Mouse (Mus musculus): ENCODE measurements around the gene Ncor2.
A peak's percentile ranks its signal among the peaks of the same experiment; 100 is the strongest.

The Ncor2 gene

DNA sequence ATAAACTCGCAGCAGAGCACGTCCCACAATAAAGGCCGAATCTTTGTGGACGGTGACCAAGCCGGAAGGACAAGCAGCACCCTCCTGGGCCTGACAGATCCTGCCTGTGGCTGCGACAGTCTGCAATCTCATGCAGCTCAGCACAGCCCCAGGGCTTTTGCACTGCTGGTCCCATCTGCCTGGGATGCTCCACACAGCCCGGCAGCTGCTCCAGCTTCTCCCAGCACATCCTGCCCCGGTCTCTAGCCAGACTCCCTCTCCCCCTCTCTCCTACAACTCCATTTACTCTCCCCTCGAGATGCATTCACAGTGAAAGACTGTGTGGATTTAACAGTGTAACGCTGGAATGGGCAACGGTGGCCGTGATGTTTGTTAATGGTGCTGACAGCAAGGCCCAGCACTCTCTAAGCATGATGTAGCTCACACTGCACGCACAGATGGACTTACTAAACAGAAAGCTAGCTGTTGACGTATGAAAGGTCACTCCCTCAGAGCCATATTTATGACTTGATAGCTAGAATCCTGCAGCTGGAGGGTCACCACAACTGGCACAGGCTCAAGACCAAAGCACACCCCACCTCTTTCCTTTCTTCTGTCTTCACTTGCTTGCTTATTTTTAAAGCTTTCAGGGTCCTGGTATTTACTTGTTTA is 83.4 kb downstream of the Ncor2 start:
- no peak for TF ChIP-seq CTCF (conservative IDR thresholded peaks at IDR 0.05; ENCODE audit: low read length)
- Histone ChIP-seq H3K27me3 (ENCODE audit: insufficient read depth, low read length) (no peaks in the 10 kb centered on the region), H3K9me3 (ENCODE audit: low read length) (no peaks in the 10 kb centered on the region), H3K36me3 (ENCODE audit: insufficient read depth, low read length) (peaks cover 97% of the 10 kb centered on the region), H3K4me1 (replicated peaks; ENCODE audit: low read depth, low read length) (peaks cover 49% of the 10 kb centered on the region), H3K4me3 (replicated peaks; ENCODE audit: low read length) (no peak overlapping the region)

GRCm38 (mm10) chr5:125093795-125094194 is 85.2 kb downstream of the Ncor2 start:
- peaks cover 96% of the 10 kb centered on the region for H3K36me3 ChIP-seq (ENCODE audit: insufficient read depth, low read length)
- TF ChIP-seq POU5F1 (IDR thresholded peaks at IDR 0.05; ENCODE audit: borderline replicate concordance, low read length) (no peak), NANOG (IDR thresholded peaks at IDR 0.05; ENCODE audit: borderline replicate concordance, low read length) (no peak), CTCF (conservative IDR thresholded peaks at IDR 0.05; ENCODE audit: low read length) (no peak)
- H3K9me3 ChIP-seq (ENCODE audit: low read length) = no peaks in the 10 kb centered on the region
- H3K4me1 ChIP-seq (replicated peaks; ENCODE audit: low read depth, low read length) = peaks cover 42% of the 10 kb centered on the region
- no peaks in the 10 kb centered on the region for H3K27me3 ChIP-seq (ENCODE audit: insufficient read depth, low read length)
- no peak overlapping the region for H3K4me3 ChIP-seq (replicated peaks; ENCODE audit: low read length)

DNA sequence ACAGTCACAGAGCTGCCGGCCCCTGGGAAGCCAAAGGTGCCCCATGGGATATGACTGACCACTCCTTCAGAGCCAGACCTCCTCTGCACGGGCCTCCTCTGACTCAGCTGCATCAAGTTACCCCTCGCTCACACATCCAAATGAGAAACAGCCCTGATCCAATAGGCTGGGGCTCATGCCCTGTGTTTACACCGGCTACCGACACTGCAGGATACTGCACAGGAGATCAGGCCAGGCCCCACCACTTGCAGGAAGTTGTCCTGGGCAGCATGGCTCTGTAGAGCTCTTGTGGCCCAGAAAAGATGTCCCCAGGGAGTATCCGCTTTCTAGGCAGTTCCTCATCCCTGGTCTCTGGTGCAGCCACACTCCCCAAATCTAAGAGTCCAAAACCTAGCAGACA is 90.9 kb downstream of the Ncor2 start:
- Histone ChIP-seq H3K4me1 (replicated peaks; ENCODE audit: low read depth, low read length) (peaks cover 35% of the 10 kb centered on the region), H3K36me3 (ENCODE audit: insufficient read depth, low read length) (peaks cover 99% of the 10 kb centered on the region), H3K4me3 (replicated peaks; ENCODE audit: low read length) (no peak overlapping the region), H3K27me3 (ENCODE audit: insufficient read depth, low read length) (no peaks in the 10 kb centered on the region), H3K9me3 (ENCODE audit: low read length) (no peaks in the 10 kb centered on the region)
- TF ChIP-seq POU5F1 (IDR thresholded peaks at IDR 0.05; ENCODE audit: borderline replicate concordance, low read length) (no peak), CTCF (conservative IDR thresholded peaks at IDR 0.05; ENCODE audit: low read length) (no peak), NANOG (IDR thresholded peaks at IDR 0.05; ENCODE audit: borderline replicate concordance, low read length) (no peak)

GRCm38 (mm10) chr5:125085097-125085617 is 93.9 kb downstream of the Ncor2 start:
- peaks cover 51% of the 10 kb centered on the region for H3K4me1 ChIP-seq (replicated peaks; ENCODE audit: low read depth, low read length)
- peaks cover 99% of the 10 kb centered on the region for H3K36me3 ChIP-seq (ENCODE audit: insufficient read depth, low read length)
- no peak overlapping the region for H3K4me3 ChIP-seq (replicated peaks; ENCODE audit: low read length)
- no peak for TF ChIP-seq CTCF (conservative IDR thresholded peaks at IDR 0.05; ENCODE audit: low read length)
- no peak for TF ChIP-seq POU5F1 (IDR thresholded peaks at IDR 0.05; ENCODE audit: borderline replicate concordance, low read length)
- no peak for TF ChIP-seq NANOG (IDR thresholded peaks at IDR 0.05; ENCODE audit: borderline replicate concordance, low read length)
- no peaks in the 10 kb centered on the region for H3K9me3 ChIP-seq (ENCODE audit: low read length)
- H3K27me3 ChIP-seq (ENCODE audit: insufficient read depth, low read length) = no peaks in the 10 kb centered on the region

GRCm38 (mm10) chr5:125083674-125084073 is 95.3 kb downstream of the Ncor2 start:
- Histone ChIP-seq H3K9me3 (ENCODE audit: low read length) (no peaks in the 10 kb centered on the region), H3K36me3 (ENCODE audit: insufficient read depth, low read length) (peaks cover 99% of the 10 kb centered on the region), H3K4me1 (replicated peaks; ENCODE audit: low read depth, low read length) (peaks cover 42% of the 10 kb centered on the region), H3K4me3 (replicated peaks; ENCODE audit: low read length) (no peak overlapping the region), H3K27me3 (ENCODE audit: insufficient read depth, low read length) (no peaks in the 10 kb centered on the region)
- TF ChIP-seq NANOG (IDR thresholded peaks at IDR 0.05; ENCODE audit: borderline replicate concordance, low read length) (no peak), POU5F1 (IDR thresholded peaks at IDR 0.05; ENCODE audit: borderline replicate concordance, low read length) (no peak), CTCF (conservative IDR thresholded peaks at IDR 0.05; ENCODE audit: low read length) (no peak)

DNA sequence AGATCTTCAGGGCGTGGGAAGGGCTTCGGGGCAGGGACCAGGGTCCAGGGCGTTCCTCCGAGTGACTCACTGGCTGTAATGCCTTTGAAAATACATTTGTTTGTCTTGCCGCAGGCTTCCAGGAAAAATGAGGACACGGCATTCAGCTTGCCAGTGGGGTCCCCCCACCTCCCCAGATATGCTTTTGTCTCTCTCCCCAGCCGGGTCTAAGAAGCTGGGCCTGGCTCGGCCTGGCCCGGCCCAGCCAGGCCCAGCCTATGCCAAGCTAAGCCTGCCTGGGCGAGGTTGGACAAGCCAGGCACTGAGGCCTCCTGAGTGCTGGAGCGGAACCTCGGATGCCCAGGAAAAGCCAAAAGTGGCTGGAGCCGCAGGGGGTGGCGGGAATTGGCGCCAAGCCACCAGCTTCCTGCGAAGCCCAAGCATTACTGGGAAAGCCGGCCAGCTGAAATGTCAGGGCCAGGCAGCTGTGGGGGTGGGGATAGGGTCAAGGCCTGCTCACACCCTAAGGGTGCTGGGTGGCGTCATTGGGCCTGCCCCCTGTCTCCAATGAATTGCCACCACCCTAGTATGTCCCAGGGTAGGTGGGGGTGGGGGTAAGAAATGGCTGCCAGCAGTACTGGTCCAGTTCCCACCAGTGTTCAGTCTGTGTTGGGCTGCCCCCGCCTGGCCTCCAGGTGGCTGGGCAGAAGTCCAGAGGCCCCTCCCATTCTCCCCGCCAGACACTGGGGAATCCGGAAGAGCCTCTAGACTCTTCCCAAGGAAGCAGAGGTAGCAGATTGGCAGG is 97.5 kb downstream of the Ncor2 start:
- Histone ChIP-seq H3K27me3 (ENCODE audit: insufficient read depth, low read length) (no peaks in the 10 kb centered on the region), H3K4me3 (replicated peaks; ENCODE audit: low read length) (peak overlapping the region; percentile 39), H3K36me3 (ENCODE audit: insufficient read depth, low read length) (peaks cover 99% of the 10 kb centered on the region), H3K4me1 (replicated peaks; ENCODE audit: low read depth, low read length) (peaks cover 24% of the 10 kb centered on the region), H3K9me3 (ENCODE audit: low read length) (no peaks in the 10 kb centered on the region)
- TF ChIP-seq CTCF (conservative IDR thresholded peaks at IDR 0.05; ENCODE audit: low read length) (no peak), POU5F1 (IDR thresholded peaks at IDR 0.05; ENCODE audit: borderline replicate concordance, low read length) (no peak), NANOG (IDR thresholded peaks at IDR 0.05; ENCODE audit: borderline replicate concordance, low read length) (no peak)

DNA sequence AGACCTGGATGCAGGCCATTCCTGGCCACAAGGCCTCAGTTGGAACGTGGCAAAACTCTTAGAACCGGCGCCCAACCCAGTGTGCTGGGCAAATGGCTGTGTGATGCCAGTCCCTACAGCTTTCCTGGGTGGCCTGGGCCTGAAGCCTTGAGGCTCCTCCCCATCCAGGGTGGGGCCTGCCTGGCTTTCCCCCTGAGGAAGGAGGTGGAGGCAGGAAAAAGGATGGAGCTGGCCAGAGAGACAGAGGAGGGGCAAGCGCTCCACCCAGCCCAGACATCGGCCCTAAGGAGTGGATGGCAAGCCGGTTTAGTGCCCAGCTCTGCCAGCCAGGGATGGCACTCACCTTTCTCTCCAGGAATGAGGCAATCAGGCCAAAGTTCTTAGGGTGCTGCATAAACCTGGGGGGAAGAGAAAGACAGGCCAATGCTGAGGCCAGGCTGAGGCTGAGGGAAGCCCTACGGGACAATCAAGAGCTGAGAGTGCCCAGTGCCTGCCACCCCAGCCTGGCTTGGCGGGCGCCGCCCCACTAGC is 98.2 kb downstream of the Ncor2 start:
- no peaks in the 10 kb centered on the region for H3K27me3 ChIP-seq (ENCODE audit: insufficient read depth, low read length)
- no peaks in the 10 kb centered on the region for H3K9me3 ChIP-seq (ENCODE audit: low read length)
- no peak for TF ChIP-seq CTCF (conservative IDR thresholded peaks at IDR 0.05; ENCODE audit: low read length)
- TF ChIP-seq POU5F1 (IDR thresholded peaks at IDR 0.05; ENCODE audit: borderline replicate concordance, low read length) = no peak
- TF ChIP-seq NANOG (IDR thresholded peaks at IDR 0.05; ENCODE audit: borderline replicate concordance, low read length) = no peak
- H3K4me1 ChIP-seq (replicated peaks; ENCODE audit: low read depth, low read length) = peaks cover 24% of the 10 kb centered on the region
- peaks cover 99% of the 10 kb centered on the region for H3K36me3 ChIP-seq (ENCODE audit: insufficient read depth, low read length)
- peak overlapping the region; percentile 39 for H3K4me3 ChIP-seq (replicated peaks; ENCODE audit: low read length)

DNA sequence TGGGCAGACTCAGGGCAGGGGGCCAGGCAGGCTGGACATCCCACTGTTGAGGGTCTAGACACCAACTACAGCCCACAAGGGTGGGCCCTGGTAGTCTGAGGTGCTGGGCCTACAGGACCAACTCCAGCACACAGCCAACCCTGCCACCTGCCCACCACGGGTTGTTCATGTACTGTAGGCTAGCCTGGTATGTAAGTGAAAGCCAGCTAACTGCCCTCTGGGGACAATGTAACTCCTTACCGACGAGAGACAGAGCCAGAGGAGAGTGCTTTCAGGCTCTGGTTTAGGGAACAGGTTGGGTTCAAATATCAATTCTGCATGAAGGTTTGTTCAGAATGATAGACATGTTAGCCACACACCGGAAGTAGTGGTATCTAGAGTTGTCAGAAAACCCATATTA is 98.7 kb downstream of the Ncor2 start:
- TF ChIP-seq POU5F1 (IDR thresholded peaks at IDR 0.05; ENCODE audit: borderline replicate concordance, low read length) (no peak), CTCF (conservative IDR thresholded peaks at IDR 0.05; ENCODE audit: low read length) (no peak), NANOG (IDR thresholded peaks at IDR 0.05; ENCODE audit: borderline replicate concordance, low read length) (no peak)

More for the DNA sequence above, 98.7 kb downstream of the Ncor2 start:
- Histone ChIP-seq H3K27me3 (ENCODE audit: insufficient read depth, low read length) (no peaks in the 10 kb centered on the region), H3K4me1 (replicated peaks; ENCODE audit: low read depth, low read length) (peaks cover 22% of the 10 kb centered on the region), H3K9me3 (ENCODE audit: low read length) (no peaks in the 10 kb centered on the region), H3K4me3 (replicated peaks; ENCODE audit: low read length) (no peak overlapping the region), H3K36me3 (ENCODE audit: insufficient read depth, low read length) (peaks cover 99% of the 10 kb centered on the region)
